Mouse (Mus musculus): Measurements from ENCODE around the gene Borcs8. TPM values are rescaled to one million over a fixed set of nuclear protein-coding genes. Genes with fewer than 3 reads are reported as not detected.

Gene Borcs8
- 43.3 and 51.9 TPM in 2 replicates for polyA plus RNA-seq (2012; ENCODE audit: insufficient read depth, insufficient read length, missing spikeins)

DNA sequence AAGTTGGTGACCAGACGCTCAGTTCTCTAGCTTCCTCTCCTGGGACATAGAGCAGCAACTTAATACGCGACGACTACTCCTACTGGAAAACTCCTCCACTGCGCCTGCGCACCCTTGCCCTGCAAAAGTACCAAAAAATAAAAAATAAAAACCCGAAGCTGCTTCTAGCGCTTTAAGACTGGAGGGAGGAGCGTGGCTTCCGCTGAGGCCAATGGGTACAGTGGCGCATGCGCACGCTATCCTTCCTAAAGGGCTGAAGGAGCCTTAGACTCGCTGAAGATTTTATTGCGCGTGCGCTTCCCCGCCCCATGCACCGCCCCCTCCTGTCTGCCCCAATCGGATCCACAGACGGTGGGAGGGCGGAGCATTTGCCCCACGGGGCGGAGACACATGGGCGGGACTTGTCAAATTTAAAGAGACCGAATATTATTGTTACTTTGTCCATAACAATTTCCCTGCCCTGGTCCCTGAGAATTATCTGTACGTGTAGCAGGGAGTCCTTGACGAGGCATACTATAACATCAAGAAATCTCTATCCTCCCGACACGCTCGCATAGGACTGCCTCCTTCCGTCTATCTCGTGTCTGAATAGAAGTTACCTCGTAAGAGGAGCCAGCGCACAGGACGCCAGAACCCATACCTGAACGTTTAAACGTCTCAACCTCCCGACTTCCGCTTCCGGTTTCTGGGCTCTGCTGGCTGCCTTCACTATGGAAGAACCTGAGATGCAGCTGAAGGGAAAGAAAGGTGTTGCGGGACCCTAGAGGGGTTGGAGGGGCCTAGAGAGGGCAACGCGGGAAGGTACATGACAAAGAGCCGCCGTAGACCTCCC is at the start of gene Borcs8, which contains the start of the genes Rfxank and Mef2b:
TSS of gene Borcs8 (plus strand) at position 474 of the 832 bp plus-strand sequence.
TSS of gene Rfxank (minus strand) at position 129 of the 832 bp plus-strand sequence.
TSS of gene Mef2b (plus strand) at position 686 of the 832 bp plus-strand sequence.
- Histone ChIP-seq H3K4me3 (ENCODE audit: insufficient read depth, low read length) (peak within 1 kb of the TSS; percentile 75), H3K27ac (ENCODE audit: insufficient read depth, low read depth, low read length) (peak within 1 kb of the TSS; percentile 65), H3K4me1 (ENCODE audit: control insufficient read depth, insufficient read depth, low read length) (peaks cover 13% of the 10 kb centered on the region)
- TF ChIP-seq CTCF (IDR thresholded peaks at IDR 0.05; ENCODE audit: low read depth, low read length) = no peak

DNA sequence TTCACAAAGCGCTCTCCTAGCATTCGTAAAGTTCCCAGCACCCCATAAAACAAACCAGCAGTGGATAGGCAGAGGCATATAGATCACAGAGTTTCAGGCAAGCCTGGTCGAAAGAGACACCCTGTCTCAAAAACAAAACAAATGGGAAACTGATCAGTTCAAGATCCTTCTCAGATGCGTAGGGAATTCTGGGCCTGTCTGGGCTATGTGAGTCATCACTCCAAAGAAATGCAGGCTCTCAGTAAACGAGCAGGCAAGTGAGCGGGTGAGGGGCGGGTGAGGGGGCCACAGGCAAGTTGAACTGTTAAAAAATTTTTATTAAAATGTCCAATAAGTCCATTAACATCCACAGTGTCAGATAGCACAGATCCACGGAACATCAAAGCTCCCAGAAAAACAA is 46.5 kb upstream of the Borcs8 start:
- H3K4me1 ChIP-seq (ENCODE audit: control insufficient read depth, insufficient read depth, low read length) = no peaks in the 10 kb centered on the region
- H3K27ac ChIP-seq (ENCODE audit: insufficient read depth, low read depth, low read length) = no peak overlapping the region
- H3K4me3 ChIP-seq (ENCODE audit: insufficient read depth, low read length) = no peak overlapping the region
- no peak for TF ChIP-seq CTCF (IDR thresholded peaks at IDR 0.05; ENCODE audit: low read depth, low read length)
- no peak for TF ChIP-seq POLR2A (IDR thresholded peaks at IDR 0.05; ENCODE audit: borderline replicate concordance, low read depth, low read length)

DNA sequence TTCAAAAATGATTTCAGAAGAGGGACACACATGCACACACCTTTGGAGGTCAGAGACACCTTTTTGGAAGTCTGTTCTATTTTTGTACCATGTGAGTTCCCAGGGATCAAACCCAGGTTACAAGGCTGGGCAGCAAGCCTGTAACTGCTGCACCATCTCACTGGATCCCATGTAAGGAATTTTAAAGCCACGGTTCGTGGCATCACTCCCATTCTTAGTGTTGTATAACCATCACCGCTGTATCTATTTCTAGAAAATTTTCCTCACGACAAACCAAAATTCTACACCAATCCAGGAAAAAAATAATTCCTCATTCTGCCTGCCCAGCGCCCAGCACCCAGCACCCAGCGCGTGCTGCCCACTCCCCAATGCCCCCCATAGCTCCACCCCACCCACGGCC is 40.0 kb upstream of the Borcs8 start:
- TF ChIP-seq CTCF (IDR thresholded peaks at IDR 0.05; ENCODE audit: low read depth, low read length) (no peak), POLR2A (IDR thresholded peaks at IDR 0.05; ENCODE audit: borderline replicate concordance, low read depth, low read length) (no peak)
- Histone ChIP-seq H3K4me3 (ENCODE audit: insufficient read depth, low read length) (no peak overlapping the region), H3K4me1 (ENCODE audit: control insufficient read depth, insufficient read depth, low read length) (no peaks in the 10 kb centered on the region), H3K27ac (ENCODE audit: insufficient read depth, low read depth, low read length) (no peak overlapping the region)

DNA sequence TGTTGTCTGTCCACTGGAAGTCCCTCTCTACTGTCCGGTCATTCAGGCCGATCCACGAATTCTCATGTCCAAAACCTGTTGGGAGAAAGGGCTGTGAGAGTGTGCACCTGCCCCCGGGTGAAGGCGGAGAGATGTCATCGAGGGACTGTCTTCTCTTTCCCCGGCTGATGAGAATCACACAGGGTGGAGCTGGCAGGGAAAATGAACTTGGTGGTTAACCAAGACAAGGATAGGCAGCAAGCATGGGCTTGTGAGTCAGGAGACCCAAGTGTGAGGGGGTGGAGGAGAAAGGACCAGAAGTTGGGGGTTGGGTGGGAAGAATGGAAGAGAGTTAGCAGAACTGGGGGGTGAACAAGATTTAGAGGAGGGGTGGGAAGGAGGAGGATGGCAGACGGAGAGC is 39.1 kb upstream of the Borcs8 start:
- Histone ChIP-seq H3K27ac (ENCODE audit: insufficient read depth, low read depth, low read length) (no peak overlapping the region), H3K4me3 (ENCODE audit: insufficient read depth, low read length) (no peak overlapping the region), H3K4me1 (ENCODE audit: control insufficient read depth, insufficient read depth, low read length) (peaks cover 5% of the 10 kb centered on the region; the same call in 1 of the 2 replicates)
- TF ChIP-seq POLR2A (IDR thresholded peaks at IDR 0.05; ENCODE audit: borderline replicate concordance, low read depth, low read length) (no peak), CTCF (IDR thresholded peaks at IDR 0.05; ENCODE audit: low read depth, low read length) (no peak)

DNA sequence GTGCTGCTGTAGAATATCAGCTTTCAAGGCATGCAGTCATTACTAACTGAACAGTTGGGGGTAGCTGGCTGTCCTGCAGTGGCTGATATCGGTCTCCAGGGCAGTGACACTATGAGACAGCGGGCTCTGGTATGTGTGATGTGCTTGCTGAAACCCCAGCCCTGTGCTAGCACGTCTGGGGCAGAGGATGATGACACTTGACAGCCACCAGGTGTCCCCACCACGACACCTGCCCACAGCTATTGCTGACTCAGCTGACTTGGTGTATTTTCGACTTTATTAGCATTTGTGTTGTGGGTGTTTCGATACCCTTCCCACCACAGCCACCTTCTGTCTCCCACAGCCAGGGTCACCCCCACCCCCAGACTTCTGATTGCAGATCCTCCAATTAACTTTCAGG is 34.8 kb upstream of the Borcs8 start:
- Histone ChIP-seq H3K27ac (ENCODE audit: insufficient read depth, low read depth, low read length) (no peak overlapping the region), H3K4me1 (ENCODE audit: control insufficient read depth, insufficient read depth, low read length) (peaks cover 5% of the 10 kb centered on the region; the same call in 1 of the 2 replicates), H3K4me3 (ENCODE audit: insufficient read depth, low read length) (no peak overlapping the region)
- no peak for TF ChIP-seq POLR2A (IDR thresholded peaks at IDR 0.05; ENCODE audit: borderline replicate concordance, low read depth, low read length)
- no peak for TF ChIP-seq CTCF (IDR thresholded peaks at IDR 0.05; ENCODE audit: low read depth, low read length)

DNA sequence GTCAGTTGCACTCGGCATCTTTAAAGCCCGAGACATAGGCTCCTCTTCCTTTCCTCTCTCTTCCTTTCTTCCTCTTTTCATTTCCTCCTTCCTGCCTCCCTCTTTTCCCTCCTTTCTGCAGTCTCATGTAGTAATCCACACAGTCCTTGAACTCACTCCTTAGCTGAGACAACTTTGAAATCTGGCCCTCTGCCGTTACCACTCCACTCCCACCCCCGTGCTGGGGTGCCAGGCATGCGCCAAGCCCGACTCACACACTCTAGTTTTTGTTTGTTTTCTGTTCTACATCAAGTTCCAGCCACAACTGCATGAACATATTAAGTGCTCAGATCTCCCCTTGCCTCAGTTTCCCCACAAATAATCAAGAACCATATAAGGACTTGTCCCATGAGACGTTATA is 34.4 kb upstream of the Borcs8 start:
- no peak overlapping the region for H3K4me3 ChIP-seq (ENCODE audit: insufficient read depth, low read length)
- H3K4me1 ChIP-seq (ENCODE audit: control insufficient read depth, insufficient read depth, low read length) = peaks cover 5% of the 10 kb centered on the region; the same call in 1 of the 2 replicates
- no peak overlapping the region for H3K27ac ChIP-seq (ENCODE audit: insufficient read depth, low read depth, low read length)
- TF ChIP-seq POLR2A (IDR thresholded peaks at IDR 0.05; ENCODE audit: borderline replicate concordance, low read depth, low read length) = no peak
- TF ChIP-seq CTCF (IDR thresholded peaks at IDR 0.05; ENCODE audit: low read depth, low read length) = no peak

DNA sequence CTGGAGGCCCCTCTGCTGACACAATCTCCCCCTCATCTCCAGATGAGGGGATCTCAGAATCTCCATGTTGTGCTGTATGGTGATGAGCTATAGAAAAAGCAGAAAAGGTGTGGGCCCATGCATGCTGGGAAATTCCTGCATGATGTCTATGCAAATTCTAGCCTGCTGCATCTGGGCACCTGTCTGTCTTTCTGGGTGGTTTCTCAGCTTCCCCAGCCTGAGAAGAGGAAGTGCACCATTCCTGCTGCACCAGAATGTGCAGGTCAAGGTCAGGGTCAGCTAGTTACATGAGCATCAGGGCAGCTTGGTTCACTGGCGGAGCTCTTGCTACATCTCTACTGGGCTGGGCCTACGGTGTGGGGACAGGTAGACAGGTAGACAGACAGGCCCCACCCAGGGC is 28.8 kb upstream of the Borcs8 start:
- H3K4me1 ChIP-seq (ENCODE audit: control insufficient read depth, insufficient read depth, low read length) = no peaks in the 10 kb centered on the region
- no peak overlapping the region for H3K27ac ChIP-seq (ENCODE audit: insufficient read depth, low read depth, low read length)
- TF ChIP-seq POLR2A (IDR thresholded peaks at IDR 0.05; ENCODE audit: borderline replicate concordance, low read depth, low read length) = no peak
- TF ChIP-seq CTCF (IDR thresholded peaks at IDR 0.05; ENCODE audit: low read depth, low read length) = no peak
- no peak overlapping the region for H3K4me3 ChIP-seq (ENCODE audit: insufficient read depth, low read length)

DNA sequence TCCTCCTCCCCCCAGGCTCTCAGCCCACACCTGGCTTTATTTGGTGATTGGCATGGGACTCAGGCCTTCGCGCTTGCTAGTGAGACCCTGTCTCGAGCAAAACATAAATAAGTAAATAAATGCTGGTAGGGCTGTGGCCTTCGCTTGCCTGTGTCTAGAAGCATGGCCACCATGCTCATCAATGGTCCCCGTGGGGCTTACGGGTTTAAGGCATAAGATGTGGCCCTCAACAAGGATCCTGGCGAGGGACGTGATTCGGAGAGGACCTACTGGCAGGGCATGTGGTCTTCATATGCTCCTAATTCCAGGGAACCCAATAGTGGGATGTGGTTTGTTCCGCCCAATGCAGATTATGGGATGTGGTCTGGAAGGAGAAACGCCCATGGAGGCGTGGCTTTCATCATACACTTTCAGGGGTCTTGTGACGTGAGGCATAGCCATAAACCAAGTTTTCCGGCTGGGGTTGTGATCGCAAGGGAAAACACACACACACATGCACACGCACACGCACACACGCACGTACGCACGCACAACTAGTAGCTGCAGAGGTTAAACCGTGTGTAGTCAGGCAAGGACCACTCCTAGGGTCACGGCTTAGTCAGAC is 28.0 kb upstream of the Borcs8 start:
- no peak for TF ChIP-seq POLR2A (IDR thresholded peaks at IDR 0.05; ENCODE audit: borderline replicate concordance, low read depth, low read length)
- TF ChIP-seq CTCF (IDR thresholded peaks at IDR 0.05; ENCODE audit: low read depth, low read length) = no peak
- Histone ChIP-seq H3K4me1 (ENCODE audit: control insufficient read depth, insufficient read depth, low read length) (no peaks in the 10 kb centered on the region), H3K4me3 (ENCODE audit: insufficient read depth, low read length) (no peak overlapping the region), H3K27ac (ENCODE audit: insufficient read depth, low read depth, low read length) (no peak overlapping the region)

DNA sequence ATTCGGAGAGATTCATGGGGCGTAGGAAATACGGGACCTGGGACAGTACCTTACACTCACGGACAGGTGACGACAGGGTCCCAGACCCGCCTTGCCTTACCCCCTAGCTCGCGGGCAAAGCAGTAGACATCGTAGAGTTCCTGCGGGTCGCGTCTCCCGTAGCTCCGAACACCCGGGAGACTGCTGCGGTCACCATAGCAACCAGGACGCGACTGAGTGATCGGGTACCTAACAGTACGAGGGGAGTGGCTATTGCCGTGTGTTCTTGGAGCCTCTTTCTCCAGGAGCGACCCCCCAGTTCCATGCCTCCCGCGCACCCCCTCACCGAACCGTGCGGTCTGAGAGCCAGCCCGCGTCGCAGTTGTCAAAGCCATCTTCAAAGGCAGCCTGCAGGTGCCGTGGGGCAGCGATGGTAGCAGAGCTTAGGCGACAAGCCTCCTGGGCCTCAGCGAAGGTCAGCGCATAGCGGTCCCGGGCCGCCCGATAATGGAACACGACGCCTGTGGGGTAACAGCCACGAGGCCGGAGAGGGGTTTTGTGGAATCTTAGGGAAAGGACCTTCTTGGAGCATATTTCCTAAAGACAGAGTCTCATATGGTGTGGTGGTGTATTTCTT is 26.8 kb upstream of the Borcs8 start:
- Histone ChIP-seq H3K27ac (ENCODE audit: insufficient read depth, low read depth, low read length) (no peak overlapping the region), H3K4me3 (ENCODE audit: insufficient read depth, low read length) (no peak overlapping the region), H3K4me1 (ENCODE audit: control insufficient read depth, insufficient read depth, low read length) (no peaks in the 10 kb centered on the region)
- TF ChIP-seq POLR2A (IDR thresholded peaks at IDR 0.05; ENCODE audit: borderline replicate concordance, low read depth, low read length) = no peak
- no peak for TF ChIP-seq CTCF (IDR thresholded peaks at IDR 0.05; ENCODE audit: low read depth, low read length)

DNA sequence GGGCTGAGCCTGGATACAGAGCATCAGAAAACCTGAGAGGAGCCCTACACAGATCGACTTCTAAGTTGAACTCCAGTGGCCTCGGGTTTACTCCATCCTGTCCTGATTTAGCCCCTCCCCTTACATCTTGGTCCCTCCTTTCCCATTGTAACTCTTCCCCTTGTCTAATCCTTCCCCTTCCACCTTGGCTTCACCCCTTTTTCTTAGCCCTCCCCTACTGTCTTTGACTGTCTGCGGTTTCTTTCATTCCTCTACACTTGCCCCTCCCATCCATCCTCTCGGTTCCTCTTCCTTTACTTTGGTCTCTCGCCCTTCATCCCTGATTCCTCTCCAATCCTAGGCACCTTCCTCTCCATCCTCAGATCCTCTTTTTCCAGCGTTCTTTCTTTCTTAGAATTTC is 24.8 kb upstream of the Borcs8 start:
- Histone ChIP-seq H3K27ac (ENCODE audit: insufficient read depth, low read depth, low read length) (no peak overlapping the region), H3K4me3 (ENCODE audit: insufficient read depth, low read length) (no peak overlapping the region), H3K4me1 (ENCODE audit: control insufficient read depth, insufficient read depth, low read length) (no peaks in the 10 kb centered on the region)
- TF ChIP-seq CTCF (IDR thresholded peaks at IDR 0.05; ENCODE audit: low read depth, low read length) (no peak), POLR2A (IDR thresholded peaks at IDR 0.05; ENCODE audit: borderline replicate concordance, low read depth, low read length) (no peak)

Measured in bone marrow macrophage, adult 2 months (primary cell).